Mouse (Mus musculus): ENCODE measurements around the gene Stab2. TPM values are rescaled to one million over a fixed set of nuclear protein-coding genes. Genes with fewer than 3 reads are reported as not detected.

Gene Stab2
- 0.26 and 0.35 TPM in 2 replicates for polyA plus RNA-seq (2016; fragmentation: Nextera tagmentation; extraction: Ambion mirVana)

DNA sequence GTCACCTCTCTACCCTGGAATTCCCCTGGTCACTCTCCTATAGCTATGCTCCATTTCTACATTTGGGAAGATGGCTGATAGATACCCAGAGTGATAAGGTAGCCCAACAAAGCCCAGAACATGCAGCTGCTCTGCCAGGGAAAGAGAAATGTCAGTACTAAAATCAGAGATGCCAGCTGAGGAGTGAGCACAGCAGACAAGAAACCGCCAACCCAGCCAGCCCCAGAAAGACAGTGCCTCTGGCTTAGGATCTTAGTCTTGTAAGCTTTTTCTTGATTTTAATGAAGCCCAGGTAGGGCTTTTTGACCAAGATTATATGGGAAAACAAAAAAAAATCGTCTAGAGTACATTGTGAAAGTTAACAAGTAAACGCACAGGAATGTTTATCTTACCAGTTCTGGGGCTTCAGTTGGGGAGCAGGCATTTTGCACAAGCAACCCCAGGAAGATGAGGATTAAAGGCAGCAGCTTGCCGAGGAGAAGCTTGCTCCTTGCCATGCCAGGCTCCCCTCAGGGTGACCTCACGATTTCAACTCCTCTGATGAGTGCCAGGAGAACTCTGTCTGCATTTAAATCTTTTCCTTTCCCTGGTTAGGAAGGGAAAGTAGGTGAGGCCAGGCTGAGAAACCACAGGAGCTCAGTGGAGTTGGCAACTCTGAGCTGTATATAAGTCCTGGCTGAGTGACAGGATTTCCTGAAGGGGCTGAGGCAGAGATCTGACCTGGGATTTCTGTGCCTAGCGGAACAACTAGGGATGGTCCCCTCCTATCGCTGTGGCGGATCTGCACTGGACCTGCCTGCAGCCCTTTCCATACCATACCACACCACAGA lies at the start of gene Stab2:
Stab2 (minus strand) TSS at position 641 of the 830 bp plus-strand sequence.
- no peak for DNase-seq (ENCODE audit: low spot score)
- Histone ChIP-seq H3K27me3 (replicated peaks; ENCODE audit: low read depth, poor library complexity, severe bottlenecking) (no peaks in the 10 kb centered on the region), H3K4me3 (no peak within 1 kb of the TSS), H3K9me3 (no peaks in the 10 kb centered on the region), H3K27ac (replicated peaks) (no peak within 1 kb of the TSS), H3K36me3 (replicated peaks) (no peaks in the 10 kb centered on the region), H3K4me1 (no peaks in the 10 kb centered on the region)
- 69% methylated on average over 8 of the region's 8 CpGs for WGBS

GRCm38 (mm10) chr10:87051714-87052113 lies 43.9 kb upstream of the Stab2 start:
- Histone ChIP-seq H3K27me3 (replicated peaks; ENCODE audit: low read depth, poor library complexity, severe bottlenecking) (peaks cover 14% of the 10 kb centered on the region; the same call in 1 of the 2 replicates), H3K4me3 (no peak overlapping the region), H3K36me3 (replicated peaks) (no peaks in the 10 kb centered on the region), H3K27ac (replicated peaks) (no peak overlapping the region), H3K4me1 (no peaks in the 10 kb centered on the region), H3K9me3 (no peaks in the 10 kb centered on the region)
- WGBS: 74% methylated on average over 4 of the region's 4 CpGs
- DNase-seq (ENCODE audit: low spot score): no peak

- no peaks in the 10 kb centered on the region for H3K9me3 ChIP-seq
- no peak overlapping the region for H3K27ac ChIP-seq (replicated peaks)
- H3K4me1 ChIP-seq: no peaks in the 10 kb centered on the region
- no peaks in the 10 kb centered on the region for H3K36me3 ChIP-seq (replicated peaks)
- DNase-seq (ENCODE audit: low spot score): no peak
- WGBS: 78% methylated on average over 3 of the region's 3 CpGs
- no peak overlapping the region for H3K4me3 ChIP-seq
- H3K27me3 ChIP-seq (replicated peaks; ENCODE audit: low read depth, poor library complexity, severe bottlenecking): 0 out of 2 replicates have a peak, but pooled peaks cover 5% of the 10 kb centered on the region
These were observed 41.4 kb upstream of the Stab2 start for GRCm38 (mm10) chr10:87049179-87049578.

DNA sequence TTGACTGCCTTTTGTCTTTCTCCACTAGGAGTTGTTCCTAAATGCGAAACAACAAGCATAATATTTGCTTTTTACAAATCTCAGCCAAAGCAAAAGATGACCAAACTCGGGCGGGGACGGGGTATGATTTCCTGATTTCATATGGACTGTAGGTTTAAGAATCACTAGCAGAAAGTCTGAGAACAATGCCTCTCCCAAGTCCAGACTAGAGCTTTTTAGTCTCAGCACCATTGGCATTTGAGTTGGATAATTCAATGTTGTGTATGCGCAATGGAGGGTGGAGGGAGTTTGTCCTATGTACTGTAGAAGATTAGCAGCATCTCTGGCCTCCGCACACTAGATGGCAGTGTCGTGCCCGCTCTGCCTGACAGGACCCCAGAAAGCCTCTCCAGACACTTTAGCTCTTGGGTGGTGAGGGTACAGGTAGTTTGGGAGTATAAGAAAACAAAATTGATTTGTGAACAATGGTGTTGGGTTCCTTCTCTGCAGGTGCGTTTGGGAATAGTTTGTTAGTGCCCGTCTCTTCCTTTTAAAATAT lies 39.2 kb upstream of the Stab2 start:
- no peak for DNase-seq (ENCODE audit: low spot score)
- Histone ChIP-seq H3K27ac (replicated peaks) (no peak overlapping the region), H3K9me3 (no peaks in the 10 kb centered on the region), H3K27me3 (replicated peaks; ENCODE audit: low read depth, poor library complexity, severe bottlenecking) (0 out of 2 replicates have a peak, but pooled peaks cover 5% of the 10 kb centered on the region), H3K36me3 (replicated peaks) (no peaks in the 10 kb centered on the region), H3K4me3 (no peak overlapping the region), H3K4me1 (no peaks in the 10 kb centered on the region)
- 86% methylated on average over 10 of the region's 10 CpGs for WGBS

DNA sequence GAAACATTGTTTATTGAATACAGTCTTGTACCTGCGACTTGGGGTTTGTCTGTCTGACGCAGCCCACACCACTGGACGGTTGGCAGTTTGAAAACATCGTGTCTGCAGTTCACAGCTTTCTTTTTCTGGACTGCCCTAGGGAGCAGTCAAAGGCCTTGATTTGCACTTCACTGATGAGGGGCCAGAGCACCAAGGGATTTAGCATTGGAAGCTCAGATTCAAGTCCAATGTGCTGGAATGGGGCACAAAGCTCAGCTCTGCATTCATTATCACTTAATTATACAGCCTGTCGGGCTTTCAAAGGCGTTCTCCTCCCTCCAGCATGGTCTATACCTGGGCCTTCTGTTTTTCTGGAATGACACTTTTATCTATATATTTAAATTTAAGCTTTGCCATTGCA lies 38.6 kb upstream of the Stab2 start:
- no peak overlapping the region for H3K4me3 ChIP-seq
- WGBS: 48% methylated on average over 6 of the region's 6 CpGs
- 0 out of 2 replicates have a peak, but pooled peaks cover 5% of the 10 kb centered on the region for H3K27me3 ChIP-seq (replicated peaks; ENCODE audit: low read depth, poor library complexity, severe bottlenecking)
- no peak overlapping the region for H3K27ac ChIP-seq (replicated peaks)
- H3K36me3 ChIP-seq (replicated peaks): no peaks in the 10 kb centered on the region
- DNase-seq (ENCODE audit: low spot score): no peak
- no peaks in the 10 kb centered on the region for H3K9me3 ChIP-seq
- no peaks in the 10 kb centered on the region for H3K4me1 ChIP-seq

DNA sequence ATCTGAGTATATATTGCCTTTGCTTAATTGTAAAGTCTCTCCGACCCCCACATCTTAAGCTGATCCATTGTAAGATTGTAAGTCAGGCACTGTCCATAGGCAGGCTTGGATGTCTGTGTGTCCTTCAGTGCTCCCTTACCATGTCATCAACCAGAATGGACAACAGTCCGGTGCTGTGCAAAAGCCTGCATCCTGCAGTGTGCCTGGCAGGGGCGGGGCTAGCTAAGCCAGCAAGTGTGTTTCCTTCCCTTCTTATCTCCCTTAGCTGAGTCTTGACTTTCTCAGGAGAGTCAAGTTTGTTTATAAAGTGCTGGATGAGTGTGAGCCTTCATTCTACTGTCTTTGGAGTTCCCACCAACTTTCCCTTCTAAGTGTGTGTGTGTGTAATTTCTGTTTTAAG lies 37.4 kb upstream of the Stab2 start:
- H3K4me1 ChIP-seq: no peaks in the 10 kb centered on the region
- DNase-seq (ENCODE audit: low spot score): no peak
- H3K9me3 ChIP-seq: no peaks in the 10 kb centered on the region
- no peak overlapping the region for H3K4me3 ChIP-seq
- WGBS: 75% methylated on average over 3 of the region's 3 CpGs
- 0 out of 2 replicates have a peak, but pooled peaks cover 2% of the 10 kb centered on the region for H3K27me3 ChIP-seq (replicated peaks; ENCODE audit: low read depth, poor library complexity, severe bottlenecking)
- no peaks in the 10 kb centered on the region for H3K36me3 ChIP-seq (replicated peaks)
- no peak overlapping the region for H3K27ac ChIP-seq (replicated peaks)

- peaks cover 10% of the 10 kb centered on the region for H3K4me1 ChIP-seq
- no peak for DNase-seq (ENCODE audit: low spot score)
- H3K27ac ChIP-seq (replicated peaks): no peak overlapping the region
- WGBS: 79% methylated on average over 7 of the region's 7 CpGs
- no peak overlapping the region for H3K4me3 ChIP-seq
- H3K36me3 ChIP-seq (replicated peaks): no peaks in the 10 kb centered on the region
- no peaks in the 10 kb centered on the region for H3K27me3 ChIP-seq (replicated peaks; ENCODE audit: low read depth, poor library complexity, severe bottlenecking)
- no peaks in the 10 kb centered on the region for H3K9me3 ChIP-seq
These were observed 33.4 kb upstream of the Stab2 start for GRCm38 (mm10) chr10:87041265-87041664.

DNA sequence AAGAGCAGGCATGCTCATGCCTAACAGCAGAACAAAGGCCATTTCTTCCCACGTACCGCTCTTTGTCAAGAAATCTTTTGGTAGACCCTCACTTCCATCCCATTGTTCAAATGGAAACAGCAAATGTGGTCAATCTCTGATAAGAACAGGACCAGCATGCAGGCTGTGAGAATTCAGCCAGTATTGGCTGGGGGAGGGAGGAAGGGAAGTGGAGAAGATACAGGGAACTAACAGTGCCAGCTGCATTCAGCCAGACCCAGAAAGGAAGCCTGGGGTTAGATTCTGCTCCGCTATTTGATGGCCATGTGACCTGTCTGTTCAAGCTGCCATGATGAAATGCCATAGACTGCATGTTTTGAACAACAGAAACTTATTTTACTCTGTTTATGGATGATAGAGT lies 32.0 kb upstream of the Stab2 start:
- H3K27ac ChIP-seq (replicated peaks): no peak overlapping the region
- DNase-seq (ENCODE audit: low spot score): no peak
- WGBS: 84% methylated on average over 3 of the region's 3 CpGs
- H3K9me3 ChIP-seq: no peaks in the 10 kb centered on the region
- H3K27me3 ChIP-seq (replicated peaks; ENCODE audit: low read depth, poor library complexity, severe bottlenecking): no peaks in the 10 kb centered on the region
- peaks cover 16% of the 10 kb centered on the region for H3K4me1 ChIP-seq
- H3K4me3 ChIP-seq: no peak overlapping the region
- no peaks in the 10 kb centered on the region for H3K36me3 ChIP-seq (replicated peaks)

GRCm38 (mm10) chr10:87039340-87039739 lies 31.5 kb upstream of the Stab2 start:
- Histone ChIP-seq H3K27me3 (replicated peaks; ENCODE audit: low read depth, poor library complexity, severe bottlenecking) (no peaks in the 10 kb centered on the region), H3K9me3 (no peaks in the 10 kb centered on the region), H3K4me3 (no peak overlapping the region), H3K36me3 (replicated peaks) (no peaks in the 10 kb centered on the region), H3K27ac (replicated peaks) (no peak overlapping the region), H3K4me1 (peaks cover 16% of the 10 kb centered on the region)
- no peak for DNase-seq (ENCODE audit: low spot score)
- 87% methylated on average over 6 of the region's 6 CpGs for WGBS

- Histone ChIP-seq H3K4me3 (no peak overlapping the region), H3K36me3 (replicated peaks) (no peaks in the 10 kb centered on the region), H3K9me3 (no peaks in the 10 kb centered on the region), H3K27me3 (replicated peaks; ENCODE audit: low read depth, poor library complexity, severe bottlenecking) (no peaks in the 10 kb centered on the region), H3K4me1 (peaks cover 16% of the 10 kb centered on the region), H3K27ac (replicated peaks) (no peak overlapping the region)
- 48% methylated on average over 5 of the region's 5 CpGs for WGBS
- DNase-seq (ENCODE audit: low spot score): no peak
These were observed 29.2 kb upstream of the Stab2 start for GRCm38 (mm10) chr10:87037062-87037461.

DNA sequence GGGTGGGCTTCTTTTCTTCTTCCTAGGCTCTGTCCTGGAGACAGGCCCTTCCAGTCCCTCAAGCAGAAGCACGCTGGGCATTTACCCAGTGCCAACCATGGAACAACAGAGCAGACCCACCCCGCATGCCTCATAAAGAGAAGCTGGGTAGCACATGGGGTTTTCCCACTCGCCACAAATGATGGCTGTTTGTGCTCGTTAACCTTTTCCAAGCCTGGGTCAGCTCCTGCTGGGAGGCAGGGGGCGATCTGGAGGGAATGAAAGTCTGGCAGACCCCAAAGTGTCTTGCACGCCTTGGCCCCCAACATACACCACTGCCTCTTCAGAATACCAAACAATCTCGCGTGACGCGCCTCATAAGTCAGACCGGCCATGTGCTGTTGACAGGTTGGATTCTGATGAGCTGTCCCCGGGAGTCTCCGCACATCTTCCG lies 28.5 kb upstream of the Stab2 start:
- Histone ChIP-seq H3K27ac (replicated peaks) (peak overlapping the region; percentile 2; the same call in 1 of the 2 replicates), H3K27me3 (replicated peaks; ENCODE audit: low read depth, poor library complexity, severe bottlenecking) (no peaks in the 10 kb centered on the region), H3K9me3 (no peaks in the 10 kb centered on the region), H3K4me3 (no peak overlapping the region), H3K4me1 (peaks cover 16% of the 10 kb centered on the region), H3K36me3 (replicated peaks) (no peaks in the 10 kb centered on the region)
- DNase-seq (ENCODE audit: low spot score): no peak
- 57% methylated on average over 14 of the region's 14 CpGs for WGBS

GRCm38 (mm10) chr10:87035866-87036265 lies 28.0 kb upstream of the Stab2 start:
- DNase-seq (ENCODE audit: low spot score): no peak
- no peaks in the 10 kb centered on the region for H3K36me3 ChIP-seq (replicated peaks)
- H3K27me3 ChIP-seq (replicated peaks; ENCODE audit: low read depth, poor library complexity, severe bottlenecking): no peaks in the 10 kb centered on the region
- 71% methylated on average over 15 of the region's 15 CpGs for WGBS
- no peaks in the 10 kb centered on the region for H3K9me3 ChIP-seq
- H3K4me3 ChIP-seq: no peak overlapping the region
- H3K4me1 ChIP-seq: peaks cover 16% of the 10 kb centered on the region
- H3K27ac ChIP-seq (replicated peaks): peak overlapping the region; percentile 2; the same call in 1 of the 2 replicates

GRCm38 (mm10) chr10:87032768-87033167 lies 24.9 kb upstream of the Stab2 start:
- Histone ChIP-seq H3K9me3 (no peaks in the 10 kb centered on the region), H3K4me3 (no peak overlapping the region), H3K36me3 (replicated peaks) (no peaks in the 10 kb centered on the region), H3K4me1 (peaks cover 16% of the 10 kb centered on the region), H3K27me3 (replicated peaks; ENCODE audit: low read depth, poor library complexity, severe bottlenecking) (no peaks in the 10 kb centered on the region), H3K27ac (replicated peaks) (no peak overlapping the region)
- no peak for DNase-seq (ENCODE audit: low spot score)
- 91% methylated on average over 8 of the region's 8 CpGs for WGBS

Measured in embryonic facial prominence, embryonic 10.5 days (tissue).